Mouse (Mus musculus) kidney, embryonic 16.5 days (tissue): ENCODE measurements at regions not wholly inside any gene's neighbourhood (a gene's known extent, or its start where the extent isn't known, plus 50 kb on each side); places are given as distances from the start of the nearest gene placed in this dataset.

Experiments used
- ATAC-seq: fragments of 200-750 bp; cut with Nextera tagmentation; 2 replicates; pipeline ENCODE4 v1.8.0; 2017; ENCODE audit warnings: moderate TSS enrichment; ENCODE audit not compliant: low FRiP score, low TSS enrichment
- H3K27ac ChIP-seq: fragments of 300-500 bp; sonication (generic); 2 replicates; pipeline ENCODE4 v1.5.1; 2014; ENCODE audit warnings: low read length
- H3K27me3 ChIP-seq: fragments of 300-500 bp; sonication (generic); 2 replicates; pipeline ENCODE4 v1.6.1; 2014; ENCODE audit warnings: low read length, control low read depth, mixed read lengths; ENCODE audit not compliant: insufficient read depth
- H3K36me3 ChIP-seq: fragments of 300-500 bp; sonication (generic); 2 replicates; pipeline ENCODE4 v1.6.1; 2014; ENCODE audit warnings: low read length, control low read depth, mixed read lengths; ENCODE audit not compliant: insufficient read depth
- H3K4me1 ChIP-seq: fragments of 300-500 bp; sonication (generic); 2 replicates; pipeline ENCODE4 v1.6.1; 2014; ENCODE audit warnings: low read length, control low read depth, mixed read lengths; ENCODE audit not compliant: insufficient read depth
- H3K4me2 ChIP-seq: fragments of 300-500 bp; sonication (generic); replicated peaks from 2 replicates; pipeline ENCODE4 v1.6.1; 2014; ENCODE audit warnings: low read depth, low read length
- H3K4me3 ChIP-seq: fragments of 300-500 bp; sonication (generic); 2 replicates; pipeline ENCODE4 v1.5.1; 2014; ENCODE audit warnings: mild to moderate bottlenecking, low read length
- H3K9ac ChIP-seq: fragments of 300-500 bp; sonication (generic); replicated peaks from 2 replicates; pipeline ENCODE4 v1.6.1; 2014; ENCODE audit warnings: low read length
- H3K9me3 ChIP-seq: fragments of 300-500 bp; sonication (generic); 2 replicates; pipeline ENCODE4 v1.6.1; 2016; ENCODE audit warnings: low read length, control low read depth
- WGBS: fragments of 180-500 bp; shearing (Covaris S2); extraction: QIAGEN DNeasy Blood & Tissue Kit; methylation state at CpG from one replicate; pipeline ENCODE4 v1.1.7; 2014; 5-methylcytosine and 5-hydroxymethylcytosine counted together

- WGBS, result 28% methylated on average over 6 of the region's 6 CpGs
- 0 out of 2 replicates have a peak, but pooled peaks cover 3% of the 10 kb centered on the region for H3K4me1 ChIP-seq
Observed at GRCm38 (mm10) chr1:190583272-190583671, 328.3 kb downstream of the Rps6kc1 start.

GRCm38 (mm10) chr1:190580653-190581052, 330.9 kb downstream of the Rps6kc1 start:
- no peaks in the 10 kb centered on the region for H3K9me3 ChIP-seq
- no peak overlapping the region for H3K4me3 ChIP-seq
- no peak for ATAC-seq
- H3K4me2 ChIP-seq, result no peak overlapping the region
- WGBS, result 75% methylated on average over 1 of the region's 1 CpGs
- no peak overlapping the region for H3K9ac ChIP-seq
- H3K36me3 ChIP-seq, result no peaks in the 10 kb centered on the region
- H3K27me3 ChIP-seq, result no peaks in the 10 kb centered on the region
- H3K4me1 ChIP-seq, result 0 out of 2 replicates have a peak, but pooled peaks cover 3% of the 10 kb centered on the region
- no peak overlapping the region for H3K27ac ChIP-seq

More at GRCm38 (mm10) chr1:190583272-190583671, 328.3 kb downstream of the Rps6kc1 start:
- Histone ChIP-seq H3K4me2 (no peak overlapping the region), H3K27ac (no peak overlapping the region), H3K9ac (no peak overlapping the region), H3K9me3 (no peaks in the 10 kb centered on the region), H3K4me3 (no peak overlapping the region), H3K27me3 (no peaks in the 10 kb centered on the region), H3K36me3 (no peaks in the 10 kb centered on the region)
- ATAC-seq, result no peak; the same call in 1 of the 2 replicates

GRCm38 (mm10) chr1:190570981-190571380, 340.6 kb downstream of the Rps6kc1 start:
- WGBS, result 77% methylated on average over 4 of the region's 4 CpGs
- ATAC-seq, result no peak
- H3K27me3 ChIP-seq, result no peaks in the 10 kb centered on the region
- H3K9me3 ChIP-seq, result no peaks in the 10 kb centered on the region
- no peak overlapping the region for H3K4me2 ChIP-seq
- H3K9ac ChIP-seq, result no peak overlapping the region
- H3K27ac ChIP-seq, result no peak overlapping the region
- no peaks in the 10 kb centered on the region for H3K36me3 ChIP-seq
- no peaks in the 10 kb centered on the region for H3K4me1 ChIP-seq
- H3K4me3 ChIP-seq, result no peak overlapping the region

- H3K9ac ChIP-seq, result no peak overlapping the region
- no peak for ATAC-seq
- H3K36me3 ChIP-seq, result no peaks in the 10 kb centered on the region
- H3K4me1 ChIP-seq, result no peaks in the 10 kb centered on the region
- no peaks in the 10 kb centered on the region for H3K27me3 ChIP-seq
- H3K9me3 ChIP-seq, result no peaks in the 10 kb centered on the region
- no peak overlapping the region for H3K4me3 ChIP-seq
- 79% methylated on average over 10 of the region's 10 CpGs for WGBS
- H3K4me2 ChIP-seq, result no peak overlapping the region
- H3K27ac ChIP-seq, result no peak overlapping the region
Observed at GRCm38 (mm10) chr1:190570563-190570962, 341.0 kb downstream of the Rps6kc1 start.

- H3K4me1 ChIP-seq, result no peaks in the 10 kb centered on the region
- WGBS, result 93% methylated on average over 7 of the region's 7 CpGs
- no peak overlapping the region for H3K4me3 ChIP-seq
- no peak for ATAC-seq
- H3K9me3 ChIP-seq, result no peaks in the 10 kb centered on the region
- H3K27me3 ChIP-seq, result no peaks in the 10 kb centered on the region
- no peak overlapping the region for H3K27ac ChIP-seq
- no peaks in the 10 kb centered on the region for H3K36me3 ChIP-seq
- no peak overlapping the region for H3K9ac ChIP-seq
- H3K4me2 ChIP-seq, result no peak overlapping the region
Observed at GRCm38 (mm10) chr1:190566744-190567143, 344.8 kb downstream of the Rps6kc1 start.

GRCm38 (mm10) chr1:190562865-190563457, 348.6 kb downstream of the Rps6kc1 start:
- no peak overlapping the region for H3K27ac ChIP-seq
- no peaks in the 10 kb centered on the region for H3K4me1 ChIP-seq
- no peak overlapping the region for H3K4me3 ChIP-seq
- H3K9me3 ChIP-seq, result no peaks in the 10 kb centered on the region
- ATAC-seq, result 0 out of 2 replicates have a peak, but pooled peaks have one; percentile 19
- no peaks in the 10 kb centered on the region for H3K36me3 ChIP-seq
- H3K9ac ChIP-seq, result no peak overlapping the region
- H3K4me2 ChIP-seq, result no peak overlapping the region
- WGBS, result 52% methylated on average over 13 of the region's 13 CpGs
- no peaks in the 10 kb centered on the region for H3K27me3 ChIP-seq

- 82% methylated on average over 9 of the region's 9 CpGs for WGBS
- Histone ChIP-seq H3K4me2 (no peak overlapping the region), H3K4me1 (no peaks in the 10 kb centered on the region), H3K4me3 (no peak overlapping the region), H3K27ac (no peak overlapping the region), H3K9me3 (no peaks in the 10 kb centered on the region), H3K27me3 (no peaks in the 10 kb centered on the region), H3K9ac (no peak overlapping the region), H3K36me3 (no peaks in the 10 kb centered on the region)
- no peak for ATAC-seq
Observed at GRCm38 (mm10) chr1:190560086-190560485, 351.5 kb downstream of the Rps6kc1 start.

- no peak overlapping the region for H3K27ac ChIP-seq
- peaks cover 3% of the 10 kb centered on the region; the same call in 1 of the 2 replicates for H3K27me3 ChIP-seq
- no peak for ATAC-seq
- H3K9me3 ChIP-seq, result peaks cover 3% of the 10 kb centered on the region; the same call in 1 of the 2 replicates
- H3K4me3 ChIP-seq, result no peak overlapping the region
- H3K9ac ChIP-seq, result no peak overlapping the region
- WGBS, result 62% methylated on average over 2 of the region's 2 CpGs
- H3K4me2 ChIP-seq, result no peak overlapping the region
- H3K4me1 ChIP-seq, result no peaks in the 10 kb centered on the region
- no peaks in the 10 kb centered on the region for H3K36me3 ChIP-seq
Observed at GRCm38 (mm10) chr1:190541892-190542291, 369.7 kb downstream of the Rps6kc1 start.

GRCm38 (mm10) chr1:190532879-190533676, 362.6 kb upstream of the Prox1 start:
- Histone ChIP-seq H3K9me3 (no peaks in the 10 kb centered on the region), H3K36me3 (no peaks in the 10 kb centered on the region), H3K27me3 (peaks cover under 1% of the 10 kb centered on the region; the same call in 1 of the 2 replicates), H3K4me2 (no peak overlapping the region), H3K27ac (no peak overlapping the region), H3K9ac (no peak overlapping the region), H3K4me1 (no peaks in the 10 kb centered on the region), H3K4me3 (no peak overlapping the region)
- no peak for ATAC-seq
- 34% methylated on average over 10 of the region's 10 CpGs for WGBS

- Histone ChIP-seq H3K4me1 (no peaks in the 10 kb centered on the region; the same call in 1 of the 2 replicates), H3K27me3 (peaks cover 3% of the 10 kb centered on the region), H3K4me2 (no peak overlapping the region), H3K9me3 (no peaks in the 10 kb centered on the region), H3K27ac (no peak overlapping the region), H3K36me3 (no peaks in the 10 kb centered on the region), H3K4me3 (no peak overlapping the region), H3K9ac (no peak overlapping the region)
- 91% methylated on average over 6 of the region's 6 CpGs for WGBS
- no peak for ATAC-seq
Observed at GRCm38 (mm10) chr1:190531224-190531623, 360.7 kb upstream of the Prox1 start.
